Mouse (Mus musculus) adrenal gland, postnatal 4 days (tissue): ENCODE measurements around the gene Mast4. TPM values are rescaled to one million over a fixed set of nuclear protein-coding genes. Genes with fewer than 3 reads are reported as not detected.
"Not testable (repeated sequence)": the region's sequence is repeated elsewhere in the genome, so short reads cannot be mapped to it uniquely, and the experiment has no call there.

Source experiments
- DNase-seq, 2 experiments: peaks; one replicate each; pipeline ENCODE4 v3.0.0; 2021 to 2022; ENCODE audit warnings: low spot score in 2 of 2, mixed read lengths in 2 of 2
- long read RNA-seq, 2 experiments: library from polyadenylated mRNA; stranded (forward); transcript quantifications; one replicate each; pipeline ENCODE4 v2.0.0; 2021
- total RNA-seq, 2 experiments: library from RNA; stranded (reverse); gene quantifications; 2 replicates each; pipeline ENCODE4 v1.2.3; 2021

The Mast4 gene
- 10 to 100 TPM; 75.3 to 80.7 TPM for total RNA-seq
- long read RNA-seq, experiment 1, partial matches to known transcripts = 0 of 4 reads
- long read RNA-seq, experiment 1, other reads (novel, unspliced or antisense) = 4 of 4 reads
- long read RNA-seq, experiment 2, partial matches to known transcripts = 1 of 21 reads
- long read RNA-seq, experiment 2, other reads (novel, unspliced or antisense) = 17 of 21 reads

GRCm38 (mm10) chr13:103334392-103334686, at the start of gene Mast4:
Mast4 (minus strand) TSS chr13:103334497.
- DNase-seq = peak; percentile 81 to 86

- no peak for DNase-seq
These were observed 40.2 kb upstream of the Mast4 start for GRCm38 (mm10) chr13:103374495-103374894.

GRCm38 (mm10) chr13:103369194-103369593, 34.9 kb upstream of the Mast4 start:
- no peak for DNase-seq

GRCm38 (mm10) chr13:103363181-103363580, 28.9 kb upstream of the Mast4 start:
- no peak for DNase-seq

- DNase-seq = not testable (repeated sequence)
These were observed 23.1 kb upstream of the Mast4 start for GRCm38 (mm10) chr13:103357415-103357814.

- DNase-seq = not testable (repeated sequence)
These were observed 22.6 kb upstream of the Mast4 start for GRCm38 (mm10) chr13:103356909-103357308.

- DNase-seq = no peak
These were observed 20.4 kb upstream of the Mast4 start for GRCm38 (mm10) chr13:103354737-103355136.

GRCm38 (mm10) chr13:103344749-103345148, 10.5 kb upstream of the Mast4 start:
- no peak for DNase-seq

GRCm38 (mm10) chr13:103344006-103344720, 9.9 kb upstream of the Mast4 start:
- DNase-seq = no peak

- no peak for DNase-seq
These were observed 6.7 kb upstream of the Mast4 start for GRCm38 (mm10) chr13:103341031-103341430.

- DNase-seq = no peak
These were observed 4.3 kb upstream of the Mast4 start for GRCm38 (mm10) chr13:103338616-103339015.

- no peak for DNase-seq
These were observed 1.9 kb upstream of the Mast4 start for GRCm38 (mm10) chr13:103336237-103336636.

- no peak for DNase-seq
These were observed 594 bp upstream of the Mast4 start for GRCm38 (mm10) chr13:103334723-103335458.

- DNase-seq = peak; percentile 19 to 23
These were observed 501 bp downstream of the Mast4 start for GRCm38 (mm10) chr13:103333601-103334391.

- no peak for DNase-seq
These were observed 1.1 kb downstream of the Mast4 start for GRCm38 (mm10) chr13:103333153-103333552.

- DNase-seq = no peak
These were observed 1.6 kb downstream of the Mast4 start for GRCm38 (mm10) chr13:103332731-103333130.

GRCm38 (mm10) chr13:103331096-103331495, 3.2 kb downstream of the Mast4 start:
- no peak for DNase-seq

GRCm38 (mm10) chr13:103328299-103328698, 6.0 kb downstream of the Mast4 start:
- no peak for DNase-seq

- DNase-seq = no peak
These were observed 6.5 kb downstream of the Mast4 start for GRCm38 (mm10) chr13:103327843-103328242.

- no peak for DNase-seq
These were observed 8.1 kb downstream of the Mast4 start for GRCm38 (mm10) chr13:103326186-103326585.

- no peak for DNase-seq
These were observed 14.4 kb downstream of the Mast4 start for GRCm38 (mm10) chr13:103319881-103320280.

- DNase-seq = no peak
These were observed 15.0 kb downstream of the Mast4 start for GRCm38 (mm10) chr13:103319317-103319716.
